Comparison of ENCODE assay signal across 20 mouse cellular contexts in the genomic region with DNA sequence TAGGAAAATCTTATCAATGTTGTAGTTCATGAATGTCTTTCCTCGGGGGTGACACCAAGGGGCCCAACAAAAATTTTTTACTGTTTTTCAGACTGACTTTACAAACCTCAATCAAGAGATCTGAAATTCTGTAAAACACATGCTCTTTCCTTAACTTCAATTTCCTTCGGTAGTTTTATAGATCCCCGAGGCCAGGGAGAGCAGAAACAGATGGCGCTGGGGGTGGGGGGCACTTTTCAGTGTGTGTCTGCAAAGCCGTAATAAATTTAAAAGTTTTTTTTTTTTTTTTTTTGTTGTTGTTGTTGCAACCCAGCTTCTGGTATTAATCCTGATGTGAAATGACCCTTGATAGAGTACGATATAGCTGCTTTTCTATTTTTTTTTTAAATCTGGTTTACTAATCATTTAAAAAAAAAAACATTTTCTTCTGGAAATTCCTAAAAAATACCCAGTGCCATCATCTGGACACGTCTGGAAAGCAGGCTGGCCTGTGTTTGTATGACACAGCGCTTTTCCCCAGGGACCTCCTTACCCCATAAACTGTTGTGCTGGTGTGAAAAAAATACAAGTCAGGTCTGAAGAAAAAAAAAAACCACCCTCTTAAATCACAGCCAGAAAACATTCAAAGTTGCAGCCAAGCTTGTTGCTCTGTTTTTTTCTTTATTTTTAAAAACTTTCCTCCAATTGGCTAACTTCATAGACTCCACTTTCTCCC. TPM values are rescaled to one million over a fixed set of nuclear protein-coding genes. Genes with fewer than 3 reads are reported as not detected.
DNase-seq lines count a peak whose midpoint lies in the region; ATAC-seq lines count a peak whose summit lies in the region.
"Had no signal": no experiment of that assay in that cellular context is flagged by ENCODE, and none has a peak within 500 bp of the region (broad histone marks: within the 10 kb centered on the region; RNA-seq: fewer than 3 reads in every experiment).

No protein-coding gene starts in this region.

- DNase-seq in embryo, embryonic 10 days (ENCODE audit: low spot score), result peak; percentile 64
- DNase-seq in embryo, embryonic 9.5 days (ENCODE audit: extremely low spot score), result no peak
- no peak for DNase-seq in kidney, postnatal 25 days
- DNase-seq in MN1 (ENCODE audit: low spot score), result peak; percentile 52
- peak; percentile 79 for DNase-seq in limb, embryonic 11.5 days (ENCODE audit: low spot score)
- no peak for DNase-seq in retina, postnatal 1 day
- no peak for DNase-seq in thymus, postnatal 14 days
- DNase-seq: adrenal gland, adult 8-10 months; gastrocnemius, postnatal 14 days; lung, adult 2 months; lung, postnatal 36 days; right cerebral cortex, postnatal 25 days; thymus, adult 2 months had no signal

- no peaks in the 10 kb centered on the region for H3K9me3 ChIP-seq in kidney, embryonic 14.5 days (ENCODE audit: control insufficient read depth, low read length)
- no peaks in the 10 kb centered on the region for H3K9me3 ChIP-seq in limb, embryonic 11.5 days (ENCODE audit: control insufficient read depth, low read length)
- H3K9me3 ChIP-seq: forebrain, embryonic 13.5 days; heart, embryonic 15.5 days; liver, embryonic 12.5 days; neural tube, embryonic 13.5 days had no signal

- no peaks in the 10 kb centered on the region for H3K36me3 ChIP-seq in kidney, embryonic 14.5 days (ENCODE audit: control insufficient read depth, insufficient read depth, low read length)
- no peaks in the 10 kb centered on the region for H3K36me3 ChIP-seq in limb, embryonic 11.5 days (ENCODE audit: control insufficient read depth, insufficient read depth, low read length)
- H3K36me3 ChIP-seq: heart, embryonic 15.5 days had no signal

- H3K4me2 ChIP-seq in kidney, embryonic 14.5 days (replicated peaks; ENCODE audit: low read depth, low read length), result no peak overlapping the region
- H3K4me2 ChIP-seq in limb, embryonic 11.5 days (ENCODE audit: low read depth, severe bottlenecking), result no peak overlapping the region
- H3K4me2 ChIP-seq: forebrain, embryonic 13.5 days; heart, embryonic 15.5 days; liver, embryonic 12.5 days; midbrain, embryonic 11.5 days; neural tube, embryonic 13.5 days had no signal

- no peak overlapping the region for H3K27ac ChIP-seq in kidney, embryonic 14.5 days (ENCODE audit: low read depth, low read length)
- no peak overlapping the region for H3K27ac ChIP-seq in limb, embryonic 11.5 days (replicated peaks; ENCODE audit: low read depth, low read length)
- H3K27ac ChIP-seq: forebrain, embryonic 13.5 days; heart, embryonic 15.5 days; liver, embryonic 12.5 days; neural tube, embryonic 13.5 days had no signal

- peak; percentile 47 for ATAC-seq in kidney, embryonic 14.5 days (ENCODE audit: low FRiP score, low TSS enrichment)
- 0 out of 2 replicates have a peak, but pooled peaks have one; percentile 40 for ATAC-seq in limb, embryonic 11.5 days (ENCODE audit: insufficient number of reproducible peaks, low FRiP score, low TSS enrichment, low read depth)
- ATAC-seq: forebrain, embryonic 13.5 days; liver, embryonic 12.5 days; Patski had no signal

- H3K4me1 ChIP-seq in kidney, embryonic 14.5 days (ENCODE audit: control insufficient read depth, insufficient read depth, low read length), result peaks cover 12% of the 10 kb centered on the region; the same call in 1 of the 2 replicates
- peaks cover 35% of the 10 kb centered on the region for H3K4me1 ChIP-seq in limb, embryonic 11.5 days (ENCODE audit: control insufficient read depth, insufficient read depth, low read length)
- H3K4me1 ChIP-seq: forebrain, embryonic 13.5 days; heart, embryonic 15.5 days; liver, embryonic 12.5 days had no signal

- H3K9ac ChIP-seq in kidney, embryonic 14.5 days (ENCODE audit: low read depth, low read length), result no peak overlapping the region
- H3K9ac ChIP-seq in limb, embryonic 11.5 days (ENCODE audit: low read length), result no peak overlapping the region
- H3K9ac ChIP-seq: forebrain, embryonic 13.5 days; heart, embryonic 15.5 days; liver, embryonic 12.5 days; neural tube, embryonic 13.5 days had no signal

- no peak overlapping the region for H3K4me3 ChIP-seq in kidney, embryonic 14.5 days (ENCODE audit: low read length)
- H3K4me3 ChIP-seq in limb, embryonic 11.5 days (ENCODE audit: low read depth, low read length), result no peak overlapping the region
- H3K4me3 ChIP-seq: forebrain, embryonic 13.5 days; heart, embryonic 15.5 days; liver, embryonic 12.5 days; neural tube, embryonic 13.5 days had no signal

- H3K27me3 ChIP-seq in kidney, embryonic 14.5 days (ENCODE audit: control insufficient read depth, insufficient read depth, low read length), result no peaks in the 10 kb centered on the region
- H3K27me3 ChIP-seq in limb, embryonic 11.5 days (ENCODE audit: control insufficient read depth, insufficient read depth, low read length), result no peaks in the 10 kb centered on the region
- H3K27me3 ChIP-seq: forebrain, embryonic 13.5 days; heart, embryonic 15.5 days; liver, embryonic 12.5 days; neural tube, embryonic 13.5 days; Patski had no signal

- WGBS in kidney, embryonic 14.5 days, result 22% methylated on average over 8 of the region's 8 CpGs
- WGBS in limb, embryonic 11.5 days, result 10% methylated on average over 8 of the region's 8 CpGs

RNA-seq across cellular contexts. Expression of a gene that starts 33.9 kb away (rescaled TPM):
- polyA plus RNA-seq in kidney, embryonic 14.5 days (2014; fragmentation: Nextera tagmentation; extraction: Ambion mirVana), result 110 and 145 TPM in 2 replicates
- polyA plus RNA-seq in limb, embryonic 11.5 days (2014; fragmentation: Nextera tagmentation; extraction: Ambion mirVana), result 5.0 and 6.8 TPM in 2 replicates
- polyA plus RNA-seq: Patski had no signal

Comparison
In these comparisons a context has a peak if more than half of its experiments do, and no peak if none do; other contexts are left out.
1. DNase-seq: peak in embryo, embryonic 10 days (single experiment), MN1 (single experiment) and limb, embryonic 11.5 days (single experiment); none in embryo, embryonic 9.5 days (single experiment), kidney, postnatal 25 days (0 of 2), retina, postnatal 1 day (single experiment) and thymus, postnatal 14 days (single experiment).
2. RNA of a gene that starts 33.9 kb away (polyA plus RNA-seq): 110 to 145 TPM in kidney, embryonic 14.5 days; 5.0 to 6.8 TPM in limb, embryonic 11.5 days; every median in the first group is over 10 times any median in the second.